Mouse (Mus musculus) spleen, adult 12 weeks (tissue): ENCODE results near the gene Sbk3.

Experiments used
- DNase-seq: peaks from one replicate; pipeline ENCODE4 v3.0.0; 2022; ENCODE audit warnings: low spot score

Gene Sbk3

GRCm38 (mm10) chr7:4993347-4993998 lies 22.5 kb upstream of the Sbk3 start:
- no peak for DNase-seq

DNA sequence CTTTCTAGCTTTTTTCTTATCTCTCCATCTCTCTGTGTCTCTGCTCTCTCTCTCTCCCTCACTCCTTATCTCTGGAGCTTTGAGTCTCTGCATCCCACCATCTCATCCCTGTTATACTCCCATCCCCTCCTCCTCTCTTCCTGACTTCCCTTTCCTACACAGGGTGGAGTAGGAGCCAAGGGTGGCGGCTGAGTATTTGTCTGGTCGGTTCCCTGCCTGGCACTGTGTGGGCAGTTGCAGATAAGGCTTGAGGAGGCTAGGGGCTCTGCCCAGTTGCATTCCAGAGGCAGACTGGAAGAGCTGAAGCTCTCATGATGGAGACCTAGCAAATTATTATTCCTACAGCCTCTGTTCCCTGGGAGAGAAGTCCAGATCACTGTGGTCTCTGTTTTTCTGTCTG lies 17.3 kb upstream of the Sbk3 start:
- DNase-seq, result no peak

GRCm38 (mm10) chr7:4976832-4977231 lies 5.9 kb upstream of the Sbk3 start:
- no peak for DNase-seq

GRCm38 (mm10) chr7:4975455-4975854 lies 4.5 kb upstream of the Sbk3 start:
- DNase-seq, result no peak

- DNase-seq, result no peak
These were observed 1.5 kb upstream of the Sbk3 start for GRCm38 (mm10) chr7:4972321-4973047.

DNA sequence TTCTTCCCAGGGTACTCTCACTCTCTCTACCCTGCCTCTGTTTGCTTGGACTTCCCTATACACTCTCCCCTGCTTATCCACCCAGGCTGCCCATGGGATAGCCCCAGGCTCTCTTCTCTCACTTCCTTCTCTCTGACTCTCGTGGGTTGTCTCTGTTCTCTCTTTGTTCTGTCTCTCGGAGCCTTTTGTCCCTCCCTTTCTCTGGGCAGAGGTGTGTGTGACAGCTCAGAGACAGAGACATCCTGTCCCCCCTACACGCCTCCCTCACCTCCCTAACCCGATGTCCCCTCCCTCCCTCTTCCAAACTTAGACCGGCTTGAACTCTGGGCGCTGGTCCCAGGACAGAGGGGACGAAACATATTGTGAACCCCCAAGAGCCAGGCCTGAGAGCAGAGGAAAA lies 742 bp upstream of the Sbk3 start:
- DNase-seq, result no peak

DNA sequence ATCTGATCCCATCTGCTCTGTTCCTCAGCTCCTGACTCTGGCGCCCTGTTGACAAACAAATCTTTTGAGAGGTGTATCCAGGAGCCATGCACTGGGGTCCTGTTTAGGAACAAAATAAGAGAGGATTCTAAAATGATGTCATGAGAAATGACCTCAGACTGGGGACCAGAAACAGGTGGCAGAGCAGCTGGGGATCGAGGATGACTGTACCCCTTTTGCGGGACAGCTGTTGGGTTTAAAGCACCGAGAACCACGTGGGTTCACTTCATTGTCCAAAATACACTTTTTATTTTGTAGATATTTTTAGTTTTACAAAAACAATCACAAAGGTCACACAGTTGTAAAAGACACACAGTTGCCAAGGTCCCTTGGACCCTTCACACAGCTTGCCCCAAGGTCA lies 6.0 kb downstream of the Sbk3 start:
- no peak for DNase-seq

- peak; percentile 45 for DNase-seq
These were observed 6.7 kb downstream of the Sbk3 start, which contains the start of gene Sbk2 for GRCm38 (mm10) chr7:4964272-4964671. Gene Sbk2, minus strand, starts transcription at chr7:4964406.

- DNase-seq, result no peak
These were observed 7.4 kb downstream of the Sbk3 start for GRCm38 (mm10) chr7:4963527-4963926.

GRCm38 (mm10) chr7:4957361-4957760 lies 13.6 kb downstream of the Sbk3 start:
- no peak for DNase-seq

DNA sequence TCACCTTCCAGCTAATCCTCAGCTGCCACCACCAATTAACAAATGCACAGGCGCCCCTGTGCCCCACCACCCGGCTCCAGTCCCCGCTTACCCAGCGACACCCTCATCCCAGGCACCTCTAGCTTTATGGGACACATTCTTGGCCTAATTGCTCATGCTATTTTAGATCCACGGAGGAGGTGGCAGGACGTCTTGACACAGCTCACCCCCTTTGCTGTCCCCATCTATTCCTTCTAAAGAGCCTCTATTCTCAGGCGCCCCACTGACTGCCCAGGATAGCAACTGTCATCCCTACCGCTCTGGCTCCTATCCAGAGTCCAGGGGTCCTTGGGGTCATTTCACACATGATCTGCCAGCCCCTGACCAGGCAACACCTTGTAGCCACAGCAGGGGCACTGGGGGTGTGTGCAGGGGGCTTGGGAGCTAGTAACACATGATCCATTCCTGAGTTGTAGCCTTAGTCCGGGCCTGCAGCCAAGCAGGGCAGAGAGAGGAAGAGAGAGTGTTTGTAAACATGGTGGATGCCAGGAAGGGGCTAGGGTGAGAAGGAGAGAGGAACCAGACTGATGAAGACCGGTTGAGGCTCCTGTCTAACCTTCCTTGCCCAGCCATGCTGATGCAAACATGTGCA lies 17.0 kb downstream of the Sbk3 start:
- no peak for DNase-seq

GRCm38 (mm10) chr7:4950561-4951342 lies 20.2 kb downstream of the Sbk3 start:
- DNase-seq, result no peak

GRCm38 (mm10) chr7:4948386-4948785 lies 22.6 kb downstream of the Sbk3 start:
- no peak for DNase-seq

GRCm38 (mm10) chr7:4947855-4948254 lies 23.1 kb downstream of the Sbk3 start:
- no peak for DNase-seq

DNA sequence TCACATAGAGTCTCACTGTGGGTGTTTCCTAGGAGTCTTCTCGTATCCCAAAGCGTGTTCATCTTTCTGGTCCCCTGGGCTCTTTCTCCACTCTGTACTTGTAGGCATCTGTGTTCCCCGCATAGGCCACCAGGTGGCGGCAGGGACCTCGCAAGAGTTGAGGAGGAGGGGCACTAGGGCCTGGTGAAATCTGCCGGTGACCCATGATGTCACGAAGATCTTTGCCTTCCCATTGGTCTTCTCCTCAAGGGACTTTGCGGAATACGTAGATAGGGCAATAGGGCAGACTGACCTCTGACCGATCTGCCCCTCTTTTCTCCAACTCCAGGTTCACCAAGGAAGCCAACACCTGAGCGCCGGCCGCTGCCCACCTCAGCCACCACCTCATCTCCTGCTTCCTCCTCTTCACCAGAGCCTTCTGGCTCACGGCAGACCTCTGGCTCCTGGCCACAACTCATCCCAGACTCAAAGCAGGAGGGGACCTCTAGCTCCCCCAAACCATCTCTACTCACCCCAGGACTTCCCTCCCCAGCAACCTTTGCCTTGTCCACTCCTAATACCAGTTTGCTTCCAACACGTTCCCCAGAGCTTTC lies 27.6 kb downstream of the Sbk3 start:
- DNase-seq, result peak; percentile 82

DNA sequence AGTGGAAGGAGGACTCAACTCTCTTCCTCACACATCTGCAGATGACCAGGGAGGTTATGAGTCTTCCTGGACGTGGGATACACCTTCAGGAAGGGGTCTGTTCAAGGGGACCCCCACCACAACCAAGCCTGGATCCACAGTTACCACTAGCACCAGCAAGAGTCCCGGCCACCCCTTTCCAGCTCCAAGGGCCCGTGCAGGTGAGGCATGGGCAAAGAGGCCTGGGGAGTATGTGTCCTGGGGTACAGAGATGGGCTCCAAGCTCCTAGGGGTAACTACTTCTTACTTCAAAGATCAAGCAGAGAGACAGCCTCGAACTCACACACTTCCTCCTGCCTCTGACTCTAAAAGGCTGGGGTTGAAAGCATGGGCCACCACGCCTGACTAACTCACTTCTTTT lies 28.3 kb downstream of the Sbk3 start:
- DNase-seq, result no peak

- DNase-seq, result peak; percentile 68
These were observed 30.9 kb downstream of the Sbk3 start for GRCm38 (mm10) chr7:4940068-4940479.

DNA sequence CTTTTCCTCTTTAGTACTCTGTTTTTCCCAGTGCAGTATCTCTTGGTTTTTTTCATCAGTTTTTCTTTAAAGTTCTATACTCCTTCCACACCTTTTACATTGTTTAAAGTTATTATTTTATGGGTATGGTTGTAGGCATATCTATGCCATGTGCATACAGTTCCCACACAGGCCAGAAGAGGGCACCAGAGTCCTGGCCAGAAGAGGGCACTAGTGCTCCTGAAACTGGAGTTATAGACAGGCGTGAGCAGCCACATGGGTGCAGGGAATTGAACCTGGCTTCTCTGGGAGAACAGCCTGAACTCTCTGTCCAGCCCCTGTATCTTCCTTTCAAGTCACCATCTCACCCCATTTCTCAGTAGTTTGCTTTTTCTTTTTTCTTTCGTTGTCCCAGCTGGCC lies 32.5 kb downstream of the Sbk3 start:
- peak; percentile 49 for DNase-seq

GRCm38 (mm10) chr7:4937392-4937791 lies 33.6 kb downstream of the Sbk3 start:
- DNase-seq, result no peak

GRCm38 (mm10) chr7:4936832-4937231 lies 34.1 kb downstream of the Sbk3 start:
- no peak for DNase-seq

- no peak for DNase-seq
These were observed 36.6 kb downstream of the Sbk3 start for GRCm38 (mm10) chr7:4934160-4934914.
